Mouse (Mus musculus) kidney, adult 2 months (tissue): ENCODE data around the gene Wwox. TPM values are rescaled to one million over a fixed set of nuclear protein-coding genes. Genes with fewer than 3 reads are reported as not detected.
A peak's percentile ranks its signal among the peaks of the same experiment; 100 is the strongest.

Experiments
- DNase-seq: peaks from one replicate; pipeline ENCODE4 v3.0.0; 2021
- H3K27ac ChIP-seq: fragments of 200-500 bp; 2 replicates; pipeline ENCODE4 v1.5.1; 2012; ENCODE audit warnings: low read depth, low read length, control low read depth, inconsistent platforms; ENCODE audit not compliant: insufficient read depth
- H3K27me3 ChIP-seq: fragments of 200-500 bp; replicated peaks from 2 replicates; pipeline ENCODE4 v1.6.1; 2012; ENCODE audit warnings: mild to moderate bottlenecking, moderate library complexity, low read length, inconsistent platforms; ENCODE audit not compliant: control insufficient read depth, insufficient read depth
- H3K36me3 ChIP-seq: fragments of 200-500 bp; 2 replicates; pipeline ENCODE4 v1.6.1; 2012; ENCODE audit warnings: mild to moderate bottlenecking, moderate library complexity, low read length, inconsistent platforms; ENCODE audit not compliant: control insufficient read depth, insufficient read depth
- H3K4me1 ChIP-seq: fragments of 200-500 bp; 2 replicates; pipeline ENCODE4 v1.6.1; 2011; ENCODE audit warnings: low read length; ENCODE audit not compliant: control insufficient read depth, insufficient read depth
- H3K4me3 ChIP-seq: fragments of 200-500 bp; 2 replicates; pipeline ENCODE4 v1.5.1; 2011; ENCODE audit warnings: mild to moderate bottlenecking, low read depth, low read length, control low read depth; ENCODE audit not compliant: insufficient read depth
- CTCF ChIP-seq: fragments of 200-500 bp; conservative IDR thresholded peaks from 2 replicates; pipeline ENCODE4 v1.5.1; 2011; ENCODE audit warnings: low read depth, mild to moderate bottlenecking, control low read depth, low read length, moderate library complexity, mixed read lengths; ENCODE audit not compliant: insufficient read depth, insufficient read length
- POLR2A ChIP-seq: fragments of 200-500 bp; IDR thresholded peaks from one replicate; pipeline ENCODE4 v1.6.1; 2011; ENCODE audit warnings: low read depth, low read length, control low read depth
- WGBS: fragments of 180-500 bp; shearing (Covaris S2); methylation state at CpG from one replicate; pipeline ENCODE4 v1.1.7; 2018; 5-methylcytosine and 5-hydroxymethylcytosine counted together
- polyA plus RNA-seq: library from polyadenylated mRNA; depleted of rRNA; stranded (reverse); fragments of >200 nt; gene quantifications from 2 replicates; pipeline ENCODE4 v1.2.3, GENCODE M21; 2012

The Wwox gene
- polyA plus RNA-seq, 1 experiment: 15.3 TPM

- Histone ChIP-seq H3K27me3 (no peaks in the 10 kb centered on the region), H3K27ac (no peak overlapping the region), H3K36me3 (no peaks in the 10 kb centered on the region), H3K4me3 (no peak overlapping the region), H3K4me1 (no peaks in the 10 kb centered on the region)
- WGBS: 64% methylated on average over 26 of the region's 26 CpGs
- TF ChIP-seq POLR2A (no peak), CTCF (no peak)
- DNase-seq: no peak
Observed at GRCm38 (mm10) chr8:114512075-114512935, 72.8 kb downstream of the Wwox start.

DNA sequence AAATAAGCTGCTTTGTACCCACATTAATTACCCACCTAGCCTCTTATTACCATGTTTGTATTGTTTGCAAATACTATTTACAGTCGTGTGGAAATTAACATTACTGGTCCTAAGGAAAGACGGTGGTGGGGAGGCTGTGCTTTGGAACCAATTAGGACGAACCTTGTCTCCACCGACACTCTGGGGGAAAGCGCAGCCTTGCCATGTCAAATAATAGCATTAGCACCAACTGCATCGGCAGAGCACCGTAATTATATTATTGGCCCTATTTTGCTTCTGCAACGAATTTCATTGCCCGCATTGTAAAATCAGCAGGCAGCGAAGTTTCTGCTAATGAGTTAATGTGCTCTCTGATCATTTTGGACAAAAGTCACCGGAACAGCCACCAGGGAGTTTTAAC, 75.2 kb downstream of the Wwox start:
- no peak for DNase-seq
- Histone ChIP-seq H3K4me3 (no peak overlapping the region), H3K4me1 (no peaks in the 10 kb centered on the region), H3K27me3 (no peaks in the 10 kb centered on the region), H3K36me3 (no peaks in the 10 kb centered on the region), H3K27ac (no peak overlapping the region)
- WGBS: 88% methylated on average over 11 of the region's 11 CpGs
- TF ChIP-seq POLR2A: no peak
- no peak for TF ChIP-seq CTCF

DNA sequence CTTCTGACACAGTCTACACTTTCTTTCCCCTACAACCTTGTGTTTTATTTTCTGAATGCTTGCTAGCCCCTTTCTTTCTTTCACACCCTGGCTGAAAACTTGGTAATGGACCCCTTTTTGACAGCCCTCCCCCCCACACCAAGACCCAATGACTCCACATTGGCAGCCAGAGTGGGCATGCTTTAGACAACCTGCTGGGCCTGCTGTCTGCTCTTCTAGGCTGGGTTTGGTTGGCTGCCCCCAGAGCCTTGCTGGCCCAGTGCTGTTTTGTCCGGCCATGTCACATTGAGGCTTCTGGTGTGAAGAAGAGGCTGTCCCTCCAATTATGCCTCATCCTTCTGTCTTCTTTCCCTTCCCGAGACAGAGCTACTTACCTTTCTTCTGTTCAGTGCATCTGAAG, 83.6 kb downstream of the Wwox start:
- Histone ChIP-seq H3K27ac (no peak overlapping the region), H3K4me3 (no peak overlapping the region), H3K36me3 (no peaks in the 10 kb centered on the region), H3K27me3 (no peaks in the 10 kb centered on the region), H3K4me1 (no peaks in the 10 kb centered on the region)
- TF ChIP-seq POLR2A (no peak), CTCF (no peak)
- no peak for DNase-seq
- WGBS: 89% methylated on average over 2 of the region's 2 CpGs

- no peaks in the 10 kb centered on the region for H3K36me3 ChIP-seq
- H3K4me3 ChIP-seq: no peak overlapping the region
- TF ChIP-seq CTCF (no peak), POLR2A (no peak)
- H3K4me1 ChIP-seq: no peaks in the 10 kb centered on the region
- DNase-seq: no peak
- H3K27ac ChIP-seq: no peak overlapping the region
- 90% methylated on average over 15 of the region's 15 CpGs for WGBS
- H3K27me3 ChIP-seq: no peaks in the 10 kb centered on the region
Observed at GRCm38 (mm10) chr8:114526626-114527267, 87.3 kb downstream of the Wwox start.

DNA sequence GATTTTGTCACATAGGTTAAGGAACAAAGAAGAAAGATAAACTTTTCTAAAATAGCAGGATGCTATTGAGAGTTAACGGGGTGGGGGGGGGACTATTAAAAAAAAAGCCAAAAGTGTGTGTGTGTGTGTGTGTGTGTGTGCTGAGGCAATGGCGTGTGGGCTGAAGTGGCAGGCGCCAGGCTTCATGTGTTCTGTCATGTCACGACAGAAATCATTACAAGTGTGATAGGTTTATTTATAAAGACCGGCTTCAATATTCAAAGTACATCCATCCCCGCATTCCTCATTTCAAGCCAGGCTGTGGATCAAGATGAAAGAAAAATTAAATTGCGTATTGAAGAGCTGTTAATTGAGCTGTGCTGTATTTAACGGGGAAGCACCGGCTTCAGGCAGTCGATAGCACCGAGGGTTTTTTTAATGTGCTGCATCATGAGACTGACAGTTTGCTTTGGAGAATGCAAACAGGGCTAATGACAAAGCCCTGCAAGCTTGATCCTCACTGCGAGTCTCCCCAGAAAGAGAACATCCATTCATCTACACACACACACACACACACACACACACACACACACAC, 88.3 kb downstream of the Wwox start:
- Histone ChIP-seq H3K4me3 (no peak overlapping the region), H3K27me3 (no peaks in the 10 kb centered on the region), H3K4me1 (no peaks in the 10 kb centered on the region), H3K36me3 (no peaks in the 10 kb centered on the region), H3K27ac (no peak overlapping the region)
- WGBS: 88% methylated on average over 12 of the region's 12 CpGs
- DNase-seq: no peak
- TF ChIP-seq POLR2A: no peak
- no peak for TF ChIP-seq CTCF

- WGBS: 92% methylated on average over 10 of the region's 10 CpGs
- H3K27ac ChIP-seq: no peak overlapping the region
Observed at GRCm38 (mm10) chr8:114529581-114529980, 90.1 kb downstream of the Wwox start.

DNA sequence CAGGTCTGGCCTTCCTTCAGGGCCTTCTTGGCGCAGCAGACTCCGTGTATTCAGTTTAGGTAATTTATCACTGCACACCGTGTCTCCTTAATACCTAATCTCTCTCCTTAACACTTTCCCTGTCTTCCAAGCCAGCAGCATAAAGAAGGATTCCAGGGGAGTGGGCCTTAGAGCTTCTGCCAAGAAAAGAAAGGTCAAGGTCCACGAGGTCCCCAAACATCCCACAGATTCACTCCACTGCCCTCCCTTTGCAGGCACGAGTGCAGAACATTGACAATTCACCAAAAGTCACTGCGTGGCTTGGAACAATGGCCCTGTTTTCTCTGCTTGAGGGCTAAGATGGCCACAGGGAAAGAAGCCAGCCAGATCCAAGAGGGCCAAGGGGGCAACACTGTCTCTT, 96.7 kb downstream of the Wwox start:
- TF ChIP-seq POLR2A (no peak), CTCF (no peak)
- H3K27ac ChIP-seq: no peak overlapping the region
- DNase-seq: peak; percentile 78
- no peaks in the 10 kb centered on the region for H3K4me1 ChIP-seq
- WGBS: 47% methylated on average over 6 of the region's 6 CpGs
- no peaks in the 10 kb centered on the region for H3K36me3 ChIP-seq
- H3K4me3 ChIP-seq: no peak overlapping the region
- no peaks in the 10 kb centered on the region for H3K27me3 ChIP-seq

More at GRCm38 (mm10) chr8:114529581-114529980, 90.1 kb downstream of the Wwox start:
- Histone ChIP-seq H3K4me1 (no peaks in the 10 kb centered on the region), H3K4me3 (no peak overlapping the region), H3K36me3 (no peaks in the 10 kb centered on the region), H3K27me3 (no peaks in the 10 kb centered on the region)
- no peak for DNase-seq
- TF ChIP-seq CTCF: no peak
